Mouse (Mus musculus) bone marrow macrophage, adult 2 months (primary cell): ENCODE results near the gene Vmn1r223.

Experiments
- CTCF ChIP-seq: IDR thresholded peaks from 2 replicates; pipeline ENCODE4 v1.5.1; 2012; ENCODE audit warnings: low read depth, mild to moderate bottlenecking, low read length, moderate library complexity
- POLR2A ChIP-seq: IDR thresholded peaks from 2 replicates; pipeline ENCODE4 v1.6.1; 2012; ENCODE audit warnings: mild to moderate bottlenecking, low read depth, low read length, borderline replicate concordance

DNA sequence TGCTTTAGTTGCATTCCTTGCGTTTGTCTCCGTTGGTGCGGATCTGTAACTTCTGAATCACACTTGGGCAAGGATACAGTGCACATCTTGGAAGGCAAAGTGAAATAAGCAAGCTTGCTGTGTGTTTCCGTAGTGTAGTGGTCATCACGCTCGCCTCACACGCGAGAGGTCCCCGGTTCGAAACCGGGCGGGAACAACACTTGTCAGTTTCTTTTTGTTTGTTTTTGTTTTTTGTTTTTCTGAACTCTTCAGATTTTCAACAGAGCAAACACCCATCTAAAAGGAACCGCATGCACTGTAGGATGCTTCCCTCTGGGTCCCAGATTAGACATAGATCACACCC, 53.0 kb downstream of the Vmn1r223 start:
- no peak for TF ChIP-seq CTCF
- TF ChIP-seq POLR2A = no peak
